Mouse (Mus musculus) right cerebral cortex, postnatal 25 days (tissue): ENCODE measurements at regions not wholly inside any gene's neighbourhood (a gene's known extent, or its start where the extent isn't known, plus 50 kb on each side); places are given as distances from the start of the nearest gene placed in this dataset.
A peak's percentile ranks its signal among the peaks of the same experiment; 100 is the strongest.

Source experiments
- DNase-seq: peaks from one replicate; pipeline ENCODE4 v3.0.0; 2022

- DNase-seq, result no peak
Measured at GRCm38 (mm10) chr4:12837097-12837426, 665.2 kb upstream of the Fam92a start.

GRCm38 (mm10) chr4:12836326-12837096 is 664.7 kb upstream of the Fam92a start:
- no peak for DNase-seq

GRCm38 (mm10) chr4:12826419-12826818 is 654.6 kb upstream of the Fam92a start:
- DNase-seq, result no peak

- DNase-seq, result no peak
Measured at GRCm38 (mm10) chr4:12814251-12814650, 642.4 kb upstream of the Fam92a start.

GRCm38 (mm10) chr4:12801186-12801585 is 629.4 kb upstream of the Fam92a start:
- DNase-seq, result no peak

- peak; percentile 33 for DNase-seq
Measured at GRCm38 (mm10) chr4:12799564-12799963, 627.7 kb upstream of the Fam92a start.

- DNase-seq, result no peak
Measured at GRCm38 (mm10) chr4:12792764-12793422, 621.1 kb upstream of the Fam92a start.

GRCm38 (mm10) chr4:12791786-12792674 is 620.2 kb upstream of the Fam92a start:
- no peak for DNase-seq

- DNase-seq, result no peak
Measured at GRCm38 (mm10) chr4:12785840-12786239, 614.0 kb upstream of the Fam92a start.

- no peak for DNase-seq
Measured at GRCm38 (mm10) chr4:12784479-12784878, 612.7 kb upstream of the Fam92a start.

GRCm38 (mm10) chr4:12784068-12784467 is 612.3 kb upstream of the Fam92a start:
- no peak for DNase-seq

GRCm38 (mm10) chr4:12781969-12782904 is 610.4 kb upstream of the Fam92a start:
- no peak for DNase-seq

GRCm38 (mm10) chr4:12780254-12780653 is 608.4 kb upstream of the Fam92a start:
- DNase-seq, result no peak

- DNase-seq, result no peak
Measured at GRCm38 (mm10) chr4:12779211-12779610, 607.4 kb upstream of the Fam92a start.

- no peak for DNase-seq
Measured at GRCm38 (mm10) chr4:12778163-12778562, 606.3 kb upstream of the Fam92a start.

GRCm38 (mm10) chr4:12776217-12776578 is 604.4 kb upstream of the Fam92a start:
- DNase-seq, result no peak

GRCm38 (mm10) chr4:12775524-12776216 is 603.9 kb upstream of the Fam92a start:
- no peak for DNase-seq

GRCm38 (mm10) chr4:12775090-12775489 is 603.3 kb upstream of the Fam92a start:
- DNase-seq, result no peak

GRCm38 (mm10) chr4:12774671-12775070 is 602.9 kb upstream of the Fam92a start:
- no peak for DNase-seq

- DNase-seq, result no peak
Measured at GRCm38 (mm10) chr4:12773201-12773600, 601.4 kb upstream of the Fam92a start.

- DNase-seq, result no peak
Measured at GRCm38 (mm10) chr4:12770131-12770780, 598.4 kb upstream of the Fam92a start.
